Mouse (Mus musculus): ENCODE measurements around the gene Nipsnap3a. TPM values are rescaled to one million over a fixed set of nuclear protein-coding genes. Genes with fewer than 3 reads are reported as not detected.

The Nipsnap3a gene
- polyA plus RNA-seq, 1 experiment = not detected

- Histone ChIP-seq H3K27ac (ENCODE audit: insufficient read depth, low read length) (no peak overlapping the region), H3K27me3 (ENCODE audit: control insufficient read depth, insufficient read depth, low read length) (no peaks in the 10 kb centered on the region), H3K4me3 (ENCODE audit: extremely low read depth, insufficient read depth, insufficient read length) (no peak overlapping the region), H3K4me1 (ENCODE audit: control insufficient read depth, insufficient read depth, insufficient read length) (no peaks in the 10 kb centered on the region), H3K36me3 (ENCODE audit: control insufficient read depth, insufficient read depth, low read length) (no peaks in the 10 kb centered on the region)
- DNase-seq (ENCODE audit: low read depth in 1 of 2, low spot score in 2 of 2) = no peak
- TF ChIP-seq POLR2A (IDR thresholded peaks at IDR 0.05; ENCODE audit: low read depth, low read length) = no peak
- no peak for TF ChIP-seq CTCF (IDR thresholded peaks at IDR 0.05; ENCODE audit: extremely low read depth, insufficient read depth, insufficient read length, insufficient replicate concordance)
- 92% methylated on average over 6 of the region's 6 CpGs for WGBS
Observed at GRCm38 (mm10) chr4:52999449-52999848, 10.4 kb downstream of the Nipsnap3a start.

GRCm38 (mm10) chr4:53000154-53000553 lies 11.1 kb downstream of the Nipsnap3a start:
- Histone ChIP-seq H3K4me3 (ENCODE audit: extremely low read depth, insufficient read depth, insufficient read length) (no peak overlapping the region), H3K36me3 (ENCODE audit: control insufficient read depth, insufficient read depth, low read length) (no peaks in the 10 kb centered on the region), H3K27ac (ENCODE audit: insufficient read depth, low read length) (no peak overlapping the region), H3K27me3 (ENCODE audit: control insufficient read depth, insufficient read depth, low read length) (no peaks in the 10 kb centered on the region), H3K4me1 (ENCODE audit: control insufficient read depth, insufficient read depth, insufficient read length) (no peaks in the 10 kb centered on the region)
- DNase-seq (ENCODE audit: low read depth in 1 of 2, low spot score in 2 of 2) = no peak
- WGBS = 21% methylated on average over 8 of the region's 8 CpGs
- TF ChIP-seq POLR2A (IDR thresholded peaks at IDR 0.05; ENCODE audit: low read depth, low read length) (no peak), CTCF (IDR thresholded peaks at IDR 0.05; ENCODE audit: extremely low read depth, insufficient read depth, insufficient read length, insufficient replicate concordance) (no peak)

GRCm38 (mm10) chr4:53009183-53009582 lies 20.1 kb downstream of the Nipsnap3a start:
- TF ChIP-seq CTCF (IDR thresholded peaks at IDR 0.05; ENCODE audit: extremely low read depth, insufficient read depth, insufficient read length, insufficient replicate concordance) = no peak
- no peak for TF ChIP-seq POLR2A (IDR thresholded peaks at IDR 0.05; ENCODE audit: low read depth, low read length)
- WGBS = 79% methylated on average over 4 of the region's 4 CpGs

GRCm38 (mm10) chr4:53009871-53010270 lies 20.8 kb downstream of the Nipsnap3a start:
- H3K27ac ChIP-seq (ENCODE audit: insufficient read depth, low read length) = no peak overlapping the region
- no peak for DNase-seq (ENCODE audit: low read depth in 1 of 2, low spot score in 2 of 2)
- no peak overlapping the region for H3K4me3 ChIP-seq (ENCODE audit: extremely low read depth, insufficient read depth, insufficient read length)
- H3K4me1 ChIP-seq (ENCODE audit: control insufficient read depth, insufficient read depth, insufficient read length) = peaks cover 6% of the 10 kb centered on the region
- H3K27me3 ChIP-seq (ENCODE audit: control insufficient read depth, insufficient read depth, low read length) = no peaks in the 10 kb centered on the region
- 94% methylated on average over 4 of the region's 4 CpGs for WGBS
- peaks cover 1% of the 10 kb centered on the region; the same call in 1 of the 2 replicates for H3K36me3 ChIP-seq (ENCODE audit: control insufficient read depth, insufficient read depth, low read length)
- TF ChIP-seq POLR2A (IDR thresholded peaks at IDR 0.05; ENCODE audit: low read depth, low read length) = no peak
- no peak for TF ChIP-seq CTCF (IDR thresholded peaks at IDR 0.05; ENCODE audit: extremely low read depth, insufficient read depth, insufficient read length, insufficient replicate concordance)

More at GRCm38 (mm10) chr4:53009183-53009582, 20.1 kb downstream of the Nipsnap3a start:
- Histone ChIP-seq H3K4me1 (ENCODE audit: control insufficient read depth, insufficient read depth, insufficient read length) (peaks cover 6% of the 10 kb centered on the region), H3K4me3 (ENCODE audit: extremely low read depth, insufficient read depth, insufficient read length) (no peak overlapping the region), H3K27ac (ENCODE audit: insufficient read depth, low read length) (no peak overlapping the region), H3K27me3 (ENCODE audit: control insufficient read depth, insufficient read depth, low read length) (no peaks in the 10 kb centered on the region), H3K36me3 (ENCODE audit: control insufficient read depth, insufficient read depth, low read length) (no peaks in the 10 kb centered on the region)
- DNase-seq (ENCODE audit: low read depth in 1 of 2, low spot score in 2 of 2) = no peak

GRCm38 (mm10) chr4:53011732-53012361 lies 22.8 kb downstream of the Nipsnap3a start, which contains the start of gene Nipsnap3b:
Gene Nipsnap3b, plus strand, starts transcription at chr4:53011880.
- 1% methylated on average over 62 of the region's 63 CpGs for WGBS
- Histone ChIP-seq H3K4me1 (ENCODE audit: control insufficient read depth, insufficient read depth, insufficient read length) (peaks cover 6% of the 10 kb centered on the region), H3K36me3 (ENCODE audit: control insufficient read depth, insufficient read depth, low read length) (peaks cover 7% of the 10 kb centered on the region), H3K27ac (ENCODE audit: insufficient read depth, low read length) (peak within 1 kb of the TSS; percentile 82), H3K4me3 (ENCODE audit: extremely low read depth, insufficient read depth, insufficient read length) (peak within 1 kb of the TSS; percentile 97), H3K27me3 (ENCODE audit: control insufficient read depth, insufficient read depth, low read length) (no peaks in the 10 kb centered on the region)
- TF ChIP-seq CTCF (IDR thresholded peaks at IDR 0.05; ENCODE audit: extremely low read depth, insufficient read depth, insufficient read length, insufficient replicate concordance) (no peak), POLR2A (IDR thresholded peaks at IDR 0.05; ENCODE audit: low read depth, low read length) (peak; percentile 53)
- peak; percentile 90 to 95 for DNase-seq (ENCODE audit: low read depth in 1 of 2, low spot score in 2 of 2)

GRCm38 (mm10) chr4:53014421-53014820 lies 25.3 kb downstream of the Nipsnap3a start:
- 96% methylated on average over 7 of the region's 7 CpGs for WGBS
- TF ChIP-seq CTCF (IDR thresholded peaks at IDR 0.05; ENCODE audit: extremely low read depth, insufficient read depth, insufficient read length, insufficient replicate concordance) (no peak), POLR2A (IDR thresholded peaks at IDR 0.05; ENCODE audit: low read depth, low read length) (no peak)
- no peak overlapping the region for H3K27ac ChIP-seq (ENCODE audit: insufficient read depth, low read length)
- H3K4me1 ChIP-seq (ENCODE audit: control insufficient read depth, insufficient read depth, insufficient read length) = peaks cover 6% of the 10 kb centered on the region
- no peaks in the 10 kb centered on the region for H3K27me3 ChIP-seq (ENCODE audit: control insufficient read depth, insufficient read depth, low read length)
- H3K4me3 ChIP-seq (ENCODE audit: extremely low read depth, insufficient read depth, insufficient read length) = no peak overlapping the region
- H3K36me3 ChIP-seq (ENCODE audit: control insufficient read depth, insufficient read depth, low read length) = peaks cover 13% of the 10 kb centered on the region
- DNase-seq (ENCODE audit: low read depth in 1 of 2, low spot score in 2 of 2) = no peak

GRCm38 (mm10) chr4:53015024-53015423 lies 26.0 kb downstream of the Nipsnap3a start:
- peaks cover 6% of the 10 kb centered on the region for H3K4me1 ChIP-seq (ENCODE audit: control insufficient read depth, insufficient read depth, insufficient read length)
- no peak overlapping the region for H3K27ac ChIP-seq (ENCODE audit: insufficient read depth, low read length)
- DNase-seq (ENCODE audit: low read depth in 1 of 2, low spot score in 2 of 2) = no peak
- H3K4me3 ChIP-seq (ENCODE audit: extremely low read depth, insufficient read depth, insufficient read length) = no peak overlapping the region
- 95% methylated on average over 3 of the region's 3 CpGs for WGBS
- H3K27me3 ChIP-seq (ENCODE audit: control insufficient read depth, insufficient read depth, low read length) = no peaks in the 10 kb centered on the region
- H3K36me3 ChIP-seq (ENCODE audit: control insufficient read depth, insufficient read depth, low read length) = peaks cover 15% of the 10 kb centered on the region
- no peak for TF ChIP-seq CTCF (IDR thresholded peaks at IDR 0.05; ENCODE audit: extremely low read depth, insufficient read depth, insufficient read length, insufficient replicate concordance)
- TF ChIP-seq POLR2A (IDR thresholded peaks at IDR 0.05; ENCODE audit: low read depth, low read length) = no peak

Measured in spleen, adult 2 months (tissue).